8 mouse cellular contexts compared by ENCODE assay signal in genomic region chr1:33813868-33814794, GRCm38 (mm10). TPM values are rescaled to one million over a fixed set of nuclear protein-coding genes. Genes with fewer than 3 reads are reported as not detected.
DNase-seq lines count a peak whose midpoint lies in the region; ATAC-seq lines count a peak whose summit lies in the region.

Zfp451 (minus strand) TSS chr1:33814595.

- peak; percentile 96 for ATAC-seq in embryonic facial prominence, embryonic 14.5 days (ENCODE audit: low read depth)
- peak; percentile 96 for ATAC-seq in kidney, embryonic 14.5 days (ENCODE audit: low FRiP score, low TSS enrichment)
- ATAC-seq in limb, embryonic 15.5 days (ENCODE audit: insufficient number of reproducible peaks, low FRiP score, low TSS enrichment, low read depth) = peak; percentile 93

- WGBS in embryonic facial prominence, embryonic 14.5 days = under 1% methylated on average over 67 of the region's 85 CpGs
- under 1% methylated on average over 80 of the region's 85 CpGs for WGBS in kidney, embryonic 14.5 days
- WGBS in limb, embryonic 15.5 days = 0% methylated on average over 74 of the region's 85 CpGs

- peak within 1 kb of the TSS; percentile 90 for H3K4me3 ChIP-seq in embryonic facial prominence, embryonic 14.5 days (ENCODE audit: low read depth, low read length)
- peak within 1 kb of the TSS; percentile 96 for H3K4me3 ChIP-seq in kidney, embryonic 14.5 days (ENCODE audit: low read length)
- H3K4me3 ChIP-seq in limb, embryonic 15.5 days = peak within 1 kb of the TSS; percentile 89

- H3K4me2 ChIP-seq in embryonic facial prominence, embryonic 14.5 days (ENCODE audit: low read depth, low read length) = peak within 1 kb of the TSS; percentile 78
- H3K4me2 ChIP-seq in kidney, embryonic 14.5 days (replicated peaks; ENCODE audit: low read depth, low read length) = peak within 1 kb of the TSS; percentile 65
- H3K4me2 ChIP-seq in limb, embryonic 15.5 days = peak within 1 kb of the TSS; percentile 67

- H3K4me1 ChIP-seq in embryonic facial prominence, embryonic 14.5 days (ENCODE audit: control insufficient read depth, insufficient read depth, low read length) = peaks cover 14% of the 10 kb centered on the region
- H3K4me1 ChIP-seq in kidney, embryonic 14.5 days (ENCODE audit: control insufficient read depth, insufficient read depth, low read length) = peaks cover 11% of the 10 kb centered on the region
- peaks cover 12% of the 10 kb centered on the region for H3K4me1 ChIP-seq in limb, embryonic 15.5 days

- DNase-seq in 3T3-L1 (ENCODE audit: low read depth, low spot score) = peak; percentile 88
- DNase-seq in adrenal gland, postnatal 4 days (ENCODE audit: low spot score in 2 of 2) = peak; percentile 68 to 87
- peak; percentile 97 for DNase-seq in embryonic facial prominence, embryonic 14.5 days (ENCODE audit: low spot score)
- peak; percentile 86 for DNase-seq in heart, adult 9 months (ENCODE audit: low spot score in 2 of 2)
- DNase-seq in monocyte, adult 2 months (ENCODE audit: low read depth in 1 of 2, low spot score in 2 of 2) = peak; percentile 42 to 59
- peak; percentile 87 to 88 for DNase-seq in spleen, postnatal 36 days (ENCODE audit: low spot score in 2 of 2)

- H3K9me3 ChIP-seq in embryonic facial prominence, embryonic 14.5 days (ENCODE audit: control insufficient read depth, low read length) = no peaks in the 10 kb centered on the region
- H3K9me3 ChIP-seq in kidney, embryonic 14.5 days (ENCODE audit: control insufficient read depth, low read length) = no peaks in the 10 kb centered on the region
- H3K9me3 ChIP-seq in limb, embryonic 15.5 days = no peaks in the 10 kb centered on the region

- H3K27me3 ChIP-seq in embryonic facial prominence, embryonic 14.5 days (replicated peaks; ENCODE audit: control insufficient read depth, insufficient read depth, low read length) = no peaks in the 10 kb centered on the region
- H3K27me3 ChIP-seq in kidney, embryonic 14.5 days (ENCODE audit: control insufficient read depth, insufficient read depth, low read length) = no peaks in the 10 kb centered on the region
- H3K27me3 ChIP-seq in limb, embryonic 15.5 days = no peaks in the 10 kb centered on the region

- peak within 1 kb of the TSS; percentile 93 for H3K9ac ChIP-seq in embryonic facial prominence, embryonic 14.5 days (ENCODE audit: low read depth, low read length)
- peak within 1 kb of the TSS; percentile 95 for H3K9ac ChIP-seq in kidney, embryonic 14.5 days (ENCODE audit: low read depth, low read length)
- H3K9ac ChIP-seq in limb, embryonic 15.5 days = peak within 1 kb of the TSS; percentile 94

- peak within 1 kb of the TSS; percentile 92 for H3K27ac ChIP-seq in embryonic facial prominence, embryonic 14.5 days (replicated peaks; ENCODE audit: low read depth, low read length)
- H3K27ac ChIP-seq in kidney, embryonic 14.5 days (ENCODE audit: low read depth, low read length) = peak within 1 kb of the TSS; percentile 85
- peak within 1 kb of the TSS; percentile 92 for H3K27ac ChIP-seq in limb, embryonic 15.5 days

- H3K36me3 ChIP-seq in embryonic facial prominence, embryonic 14.5 days (ENCODE audit: control insufficient read depth, insufficient read depth, low read length) = peaks cover 27% of the 10 kb centered on the region
- peaks cover 28% of the 10 kb centered on the region for H3K36me3 ChIP-seq in kidney, embryonic 14.5 days (ENCODE audit: control insufficient read depth, insufficient read depth, low read length)
- H3K36me3 ChIP-seq in limb, embryonic 15.5 days = peaks cover 20% of the 10 kb centered on the region

RNA-seq across cellular contexts. Expression of gene Zfp451, which starts in this region (rescaled TPM):
- 10 to 100 TPM; 45.7 to 46.4 TPM for total RNA-seq in adrenal gland, postnatal 4 days (2021)
- polyA plus RNA-seq in embryonic facial prominence, embryonic 14.5 days (2014; fragmentation: Nextera tagmentation; extraction: Ambion mirVana) = 29.7 and 31.3 TPM in 2 replicates
- polyA plus RNA-seq in kidney, embryonic 14.5 days (2014; fragmentation: Nextera tagmentation; extraction: Ambion mirVana) = 21.0 and 38.8 TPM in 2 replicates
- 25.1 and 25.6 TPM in 2 replicates for polyA plus RNA-seq in limb, embryonic 15.5 days (2015; fragmentation: Nextera tagmentation; extraction: Ambion mirVana)

Comparison
In these comparisons a context has a peak if more than half of its experiments do, and no peak if none do; other contexts are left out.
1. Peak in every context shown above with its lines: DNase-seq, ATAC-seq, H3K4me3 ChIP-seq and H3K27ac ChIP-seq.